Mouse (Mus musculus) midbrain, embryonic 16.5 days (tissue): ENCODE measurements around the gene Plch1. TPM values are rescaled to one million over a fixed set of nuclear protein-coding genes. Genes with fewer than 3 reads are reported as not detected.
A peak's percentile ranks its signal among the peaks of the same experiment; 100 is the strongest.

Experiments used
- ATAC-seq: fragments of 200-750 bp; cut with Nextera tagmentation; 2 replicates; pipeline ENCODE4 v1.8.0; 2017; ENCODE audit warnings: moderate TSS enrichment
- H3K27ac ChIP-seq: fragments of 300-500 bp; sonication (generic); 2 replicates; pipeline ENCODE4 v1.5.1; 2014; ENCODE audit warnings: mild to moderate bottlenecking, low read length, mixed read lengths
- H3K27me3 ChIP-seq: fragments of 300-500 bp; sonication (generic); 2 replicates; pipeline ENCODE4 v1.6.1; 2014; ENCODE audit warnings: low read depth, low read length, mixed read lengths; ENCODE audit not compliant: control insufficient read depth, insufficient read depth
- H3K36me3 ChIP-seq: fragments of 300-500 bp; sonication (generic); 2 replicates; pipeline ENCODE4 v1.6.1; 2014; ENCODE audit warnings: mild to moderate bottlenecking, low read length, moderate library complexity, mixed read lengths; ENCODE audit not compliant: control insufficient read depth, insufficient read depth
- H3K4me1 ChIP-seq: fragments of 300-500 bp; sonication (generic); 2 replicates; pipeline ENCODE4 v1.6.1; 2014; ENCODE audit warnings: mild to moderate bottlenecking, low read length, mixed read lengths; ENCODE audit not compliant: control insufficient read depth, insufficient read depth
- H3K4me2 ChIP-seq: fragments of 300-500 bp; sonication (generic); 2 replicates; pipeline ENCODE4 v1.6.1; 2014; ENCODE audit warnings: mild to moderate bottlenecking, low read length, mixed read lengths
- H3K4me3 ChIP-seq: fragments of 300-500 bp; sonication (generic); 2 replicates; pipeline ENCODE4 v1.5.1; 2014; ENCODE audit warnings: low read depth, mild to moderate bottlenecking, low read length, moderate library complexity, mixed read lengths
- H3K9ac ChIP-seq: fragments of 300-500 bp; sonication (generic); 2 replicates; pipeline ENCODE4 v1.6.1; 2014; ENCODE audit warnings: low read depth, low read length, mixed read lengths
- H3K9me3 ChIP-seq: fragments of 300-500 bp; sonication (generic); replicated peaks from 2 replicates; pipeline ENCODE4 v1.6.1; 2014; ENCODE audit warnings: mild to moderate bottlenecking, low read length, mixed read lengths; ENCODE audit not compliant: control insufficient read depth, poor library complexity, severe bottlenecking
- WGBS: fragments of 180-500 bp; shearing (Covaris S2); extraction: QIAGEN DNeasy Blood & Tissue Kit; methylation state at CpG from one replicate; pipeline ENCODE4 v1.1.7; 2014; 5-methylcytosine and 5-hydroxymethylcytosine counted together
- polyA plus RNA-seq: library from polyadenylated mRNA; unstranded; fragments of >200 nt; fragmentation: Nextera tagmentation; extraction: Ambion mirVana; gene quantifications from 2 replicates; pipeline ENCODE4 v1.2.1, GENCODE M21; 2015

Plch1 gene
- polyA plus RNA-seq, 1 experiment from 2014 or later: 11.9 TPM

DNA sequence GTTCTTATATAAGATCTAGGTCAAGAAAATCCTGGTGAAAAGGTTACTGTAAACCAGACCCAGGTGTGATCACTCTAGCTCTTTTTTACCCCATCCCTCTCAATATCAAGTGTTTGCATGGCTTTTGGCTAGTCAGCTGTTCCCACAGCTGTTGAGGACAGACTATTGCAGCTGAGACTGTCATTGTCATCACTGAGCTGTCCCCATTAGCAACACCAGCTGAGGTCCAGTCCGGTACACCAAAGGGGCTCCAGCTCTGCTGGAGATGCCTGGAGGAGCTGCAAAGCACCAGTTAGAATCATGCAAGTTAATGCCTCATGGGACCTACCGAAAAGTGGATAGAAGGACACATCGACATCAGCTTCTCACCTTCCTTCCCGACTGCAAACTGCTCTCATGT lies 206.5 kb downstream of the Plch1 start:
- ATAC-seq: no peak
- H3K4me3 ChIP-seq: no peak overlapping the region
- WGBS: 72% methylated on average over 4 of the region's 4 CpGs
- H3K4me2 ChIP-seq: no peak overlapping the region
- H3K27me3 ChIP-seq: no peaks in the 10 kb centered on the region
- H3K27ac ChIP-seq: no peak overlapping the region
- no peaks in the 10 kb centered on the region for H3K9me3 ChIP-seq
- H3K4me1 ChIP-seq: no peaks in the 10 kb centered on the region
- peaks cover 3% of the 10 kb centered on the region; the same call in 1 of the 2 replicates for H3K36me3 ChIP-seq
- H3K9ac ChIP-seq: no peak overlapping the region

DNA sequence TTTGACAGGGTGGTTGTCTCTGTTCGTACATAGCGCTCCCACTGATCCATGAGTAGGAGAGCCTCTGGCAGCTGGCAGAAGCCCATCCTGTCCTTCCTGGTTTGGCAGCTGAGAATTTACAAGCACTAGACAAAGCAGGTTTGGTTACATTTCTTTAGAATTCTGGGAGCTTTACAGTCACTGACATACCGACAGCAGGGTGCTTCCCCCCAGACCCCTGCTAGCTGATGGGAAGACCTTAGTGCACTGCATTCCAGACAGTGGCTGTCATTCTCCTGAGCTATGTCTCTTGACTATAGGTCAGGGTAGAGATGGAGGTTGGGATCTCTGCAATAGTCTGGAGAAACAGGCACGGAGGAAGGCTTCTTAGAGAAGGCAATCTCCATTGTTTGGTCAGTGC lies 230.5 kb downstream of the Plch1 start:
- WGBS: 70% methylated on average over 4 of the region's 4 CpGs
- Histone ChIP-seq H3K9me3 (no peaks in the 10 kb centered on the region), H3K4me3 (no peak overlapping the region), H3K27me3 (no peaks in the 10 kb centered on the region), H3K4me2 (no peak overlapping the region), H3K36me3 (no peaks in the 10 kb centered on the region), H3K4me1 (peaks cover 4% of the 10 kb centered on the region), H3K27ac (no peak overlapping the region), H3K9ac (no peak overlapping the region; the same call in 1 of the 2 replicates)
- no peak for ATAC-seq

- Histone ChIP-seq H3K4me2 (no peak overlapping the region), H3K27me3 (no peaks in the 10 kb centered on the region), H3K9me3 (no peaks in the 10 kb centered on the region), H3K36me3 (no peaks in the 10 kb centered on the region), H3K27ac (no peak overlapping the region), H3K4me1 (peaks cover 4% of the 10 kb centered on the region), H3K9ac (no peak overlapping the region), H3K4me3 (no peak overlapping the region)
- 67% methylated on average over 3 of the region's 3 CpGs for WGBS
- ATAC-seq: no peak
These were observed 234.0 kb downstream of the Plch1 start for GRCm38 (mm10) chr3:63665307-63665706.

- peak; percentile 79 for ATAC-seq
- Histone ChIP-seq H3K4me2 (no peak overlapping the region), H3K27ac (peak overlapping the region; percentile 50; the same call in 1 of the 2 replicates), H3K36me3 (no peaks in the 10 kb centered on the region), H3K4me1 (peaks cover 4% of the 10 kb centered on the region), H3K27me3 (no peaks in the 10 kb centered on the region), H3K9me3 (no peaks in the 10 kb centered on the region), H3K9ac (no peak overlapping the region), H3K4me3 (no peak overlapping the region)
- 57% methylated on average over 6 of the region's 6 CpGs for WGBS
These were observed 234.6 kb downstream of the Plch1 start for GRCm38 (mm10) chr3:63664575-63665243.

Other genes with a start within 250 kb of the Plch1 start
- 7.7 and 8.3 TPM in 2 replicates for gene E130311K13Rik, start 30.0 kb upstream of the Plch1 start, polyA plus RNA-seq
- gene Slc33a1, start 65.3 kb upstream of the Plch1 start, polyA plus RNA-seq: 21.5 and 21.8 TPM in 2 replicates
- gene Gmps, start 76.6 kb upstream of the Plch1 start, polyA plus RNA-seq: 53.0 and 53.3 TPM in 2 replicates
- gene Vmn2r1, start 182.1 kb upstream of the Plch1 start, polyA plus RNA-seq: 0.12 and 0.13 TPM in 2 replicates
- 0.05 TPM in 1 of 2 replicates, not detected in the other for gene Vmn2r2, start 242.5 kb upstream of the Plch1 start, polyA plus RNA-seq